Mouse (Mus musculus): Measurements from ENCODE around the gene Mettl16.

DNA sequence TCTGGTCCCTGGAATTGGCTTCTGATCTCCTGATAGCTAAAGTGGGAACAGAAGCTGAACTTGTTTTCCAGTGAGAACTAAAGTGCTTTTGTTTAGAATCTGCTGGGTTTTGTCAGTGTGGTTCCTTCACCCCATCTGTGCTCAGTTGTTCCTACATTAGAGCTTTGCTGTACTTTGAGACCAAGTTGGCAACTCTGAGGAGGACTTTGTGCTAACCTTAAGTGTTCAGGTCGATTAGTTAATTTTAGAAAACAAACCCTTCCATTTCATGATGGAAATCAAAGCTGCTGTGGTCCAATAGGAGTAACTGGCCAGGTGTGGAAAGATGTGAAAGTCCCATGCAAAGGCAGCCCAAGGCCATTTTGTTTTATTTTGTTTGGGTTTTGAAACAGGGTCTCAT, 50.3 kb downstream of the Mettl16 start:
- TF ChIP-seq POLR2A (IDR thresholded peaks at IDR 0.05; ENCODE audit: insufficient read length, low read depth) = no peak
- TF ChIP-seq USF1 (IDR thresholded peaks at IDR 0.05; ENCODE audit: low read depth) = no peak
- no peak for TF ChIP-seq TCF3 (IDR thresholded peaks at IDR 0.05; ENCODE audit: insufficient read length, low read depth)
